Mouse (Mus musculus) testis, postnatal 10 days (tissue): ENCODE measurements at regions not wholly inside any gene's neighbourhood (a gene's known extent, or its start where the extent isn't known, plus 50 kb on each side); places are given as distances from the start of the nearest gene placed in this dataset.

Experiments
- DNase-seq: peaks from one replicate; pipeline ENCODE4 v3.0.0; 2021; ENCODE audit warnings: low spot score

GRCm38 (mm10) chr5:43339671-43340070 lies 106.7 kb downstream of the Cpeb2 start:
- no peak for DNase-seq

- no peak for DNase-seq
Measured at GRCm38 (mm10) chr5:43341475-43341874, 108.5 kb downstream of the Cpeb2 start.

- DNase-seq = no peak
Measured at GRCm38 (mm10) chr5:43344441-43344840, 111.5 kb downstream of the Cpeb2 start.

GRCm38 (mm10) chr5:43350987-43351386 lies 118.0 kb downstream of the Cpeb2 start:
- no peak for DNase-seq

- no peak for DNase-seq
Measured at GRCm38 (mm10) chr5:43353021-43353990, 120.3 kb downstream of the Cpeb2 start.

- DNase-seq = no peak
Measured at GRCm38 (mm10) chr5:43354351-43354942, 121.5 kb downstream of the Cpeb2 start.

- peak; percentile 90 for DNase-seq
Measured at GRCm38 (mm10) chr5:43355026-43355580, 122.1 kb downstream of the Cpeb2 start.

- DNase-seq = no peak
Measured at GRCm38 (mm10) chr5:43355832-43356231, 122.9 kb downstream of the Cpeb2 start.

GRCm38 (mm10) chr5:43357100-43357680 lies 124.2 kb downstream of the Cpeb2 start:
- no peak for DNase-seq

GRCm38 (mm10) chr5:43357901-43358300 lies 124.9 kb downstream of the Cpeb2 start:
- no peak for DNase-seq

- no peak for DNase-seq
Measured at GRCm38 (mm10) chr5:43358928-43359765, 126.2 kb downstream of the Cpeb2 start.

- peak; percentile 62 for DNase-seq
Measured at GRCm38 (mm10) chr5:43360298-43360697, 127.3 kb downstream of the Cpeb2 start.

- DNase-seq = no peak
Measured at GRCm38 (mm10) chr5:43361026-43361425, 128.1 kb downstream of the Cpeb2 start.

- DNase-seq = no peak
Measured at GRCm38 (mm10) chr5:43372385-43372784, 139.4 kb downstream of the Cpeb2 start.

- no peak for DNase-seq
Measured at GRCm38 (mm10) chr5:43384689-43385375, 130.5 kb upstream of the C1qtnf7 start.

- no peak for DNase-seq
Measured at GRCm38 (mm10) chr5:43390997-43391396, 124.3 kb upstream of the C1qtnf7 start.

GRCm38 (mm10) chr5:43391412-43392029 lies 123.8 kb upstream of the C1qtnf7 start:
- DNase-seq = peak; percentile 57

GRCm38 (mm10) chr5:43392908-43393545 lies 122.3 kb upstream of the C1qtnf7 start:
- no peak for DNase-seq

GRCm38 (mm10) chr5:43417259-43417658 lies 98.1 kb upstream of the C1qtnf7 start:
- no peak for DNase-seq
